Mouse (Mus musculus): Measurements from ENCODE around the gene Gm35315. TPM values are rescaled to one million over a fixed set of nuclear protein-coding genes. Genes with fewer than 3 reads are reported as not detected.
"Not testable (repeated sequence)": the region's sequence is repeated elsewhere in the genome, so short reads cannot be mapped to it uniquely, and the experiment has no call there.

Gene Gm35315
- total and polyA plus RNA-seq, 3 experiments: 2.3 to 3.7 (median 3.3) TPM

DNA sequence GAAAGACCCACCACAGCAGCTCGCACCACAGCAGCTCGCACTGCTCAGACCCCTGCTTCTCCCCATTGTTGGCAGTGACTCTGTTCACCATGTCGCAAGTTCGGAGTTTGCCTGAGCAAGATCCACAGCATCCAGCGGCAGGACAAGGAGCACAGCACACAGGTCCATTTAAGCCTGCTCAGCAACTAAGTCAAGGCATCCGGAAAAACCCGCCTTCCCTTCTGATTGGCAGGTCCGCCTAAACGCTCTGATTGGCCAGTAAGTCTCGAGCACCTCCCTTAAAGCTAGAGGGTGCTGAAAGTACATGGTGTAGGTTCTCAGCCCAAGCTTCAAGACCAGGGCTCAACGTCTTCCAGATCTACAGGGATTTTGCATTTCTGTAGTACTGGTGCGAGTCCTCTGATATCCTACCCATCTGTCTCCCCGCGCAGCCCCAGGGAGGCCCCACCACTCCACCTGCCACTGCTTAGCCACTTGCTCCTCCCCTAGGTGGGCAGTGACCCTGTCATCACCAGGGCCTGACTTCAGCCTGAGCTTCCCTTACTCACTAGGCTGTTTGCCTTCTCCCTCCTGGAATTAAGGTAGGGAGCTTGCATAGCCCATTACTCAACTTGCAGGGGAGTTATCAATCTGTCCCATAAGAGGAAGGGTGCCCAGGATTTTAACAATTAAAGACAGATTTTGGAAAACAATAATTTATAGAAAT is 7.9 kb downstream of the Gm35315 start:
- DNase-seq (ENCODE audit: extremely low read depth): no peak
- Histone ChIP-seq H3K27me3 (replicated peaks) (no peaks in the 10 kb centered on the region), H3K36me3 (replicated peaks in 1 of 2; ENCODE audit: control insufficient read depth in 1 of 2, insufficient read depth in 1 of 2, low read length in 1 of 2) (peaks cover 3 to 14% of the 10 kb centered on the region in 2 experiments), H3K9ac (ENCODE audit: insufficient read depth, low read depth) (no peak overlapping the region), H3K9me3 (replicated peaks; ENCODE audit: low read length) (no peaks in the 10 kb centered on the region), H3K4me1 (ENCODE audit: control insufficient read depth in 1 of 2, insufficient read depth in 2 of 2) (no peaks in the 10 kb centered on the region), H3K79me2 (replicated peaks; ENCODE audit: control insufficient read depth, extremely low read depth, insufficient read depth, poor library complexity, severe bottlenecking) (no peaks in the 10 kb centered on the region), H3K4me3 (replicated peaks in 1 of 3; ENCODE audit: low read depth in 2 of 3, low read length in 2 of 3, poor library complexity in 1 of 3) (no peak overlapping the region), H3K27ac (ENCODE audit: insufficient read depth, low read depth) (no peak overlapping the region), H3K4me2 (ENCODE audit: insufficient read depth, low read depth, poor library complexity, severe bottlenecking) (no peak overlapping the region)
- TF ChIP-seq ZKSCAN1 (IDR thresholded peaks at IDR 0.05; ENCODE audit: borderline replicate concordance, low read depth, low read length) (no peak), GABPA (IDR thresholded peaks at IDR 0.05; ENCODE audit: insufficient replicate concordance, low read depth, low read length) (no peak), EP300 (IDR thresholded peaks at IDR 0.05; ENCODE audit: low read length) (no peak), IRF4 (IDR thresholded peaks at IDR 0.05; ENCODE audit: low read depth, low read length) (no peak)
- in situ Hi-C loops (cut with MboI; ENCODE audit: low pct_ligation_motif_present, low pct_unique_long_range_greater_than_20kb, low sequenced_read_pairs) (no loop called here), dilution Hi-C loops (cut with MboI; ENCODE audit: extremely low pct_ligation_motif_present, extremely low pct_unique_long_range_greater_than_20kb, low sequenced_read_pairs) (no loop called here)

DNA sequence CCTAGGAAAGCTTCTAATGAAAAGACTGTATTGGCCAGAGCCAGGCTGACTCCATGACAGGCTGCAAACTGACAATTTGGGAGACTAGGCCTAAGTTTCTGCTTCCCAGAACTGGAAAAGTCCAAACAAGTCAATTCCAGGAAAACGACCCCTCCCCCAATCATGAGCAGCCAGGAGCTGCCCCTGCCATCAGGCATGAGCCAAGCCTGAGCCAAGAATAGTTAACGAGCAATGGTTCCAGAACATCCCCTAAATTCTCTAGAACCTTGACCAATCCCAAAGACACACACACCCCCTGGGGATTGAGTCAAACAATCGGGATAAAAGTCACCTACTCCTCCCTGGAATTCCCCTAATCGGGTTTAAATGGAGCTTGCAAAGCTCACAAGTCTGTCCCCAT is 11.3 kb downstream of the Gm35315 start:
- peaks cover 14 to 33% of the 10 kb centered on the region in 2 experiments for H3K36me3 ChIP-seq (replicated peaks in 1 of 2; ENCODE audit: control insufficient read depth in 1 of 2, insufficient read depth in 1 of 2, low read length in 1 of 2)
- H3K9me3 ChIP-seq (replicated peaks; ENCODE audit: low read length): peaks cover 14% of the 10 kb centered on the region
- no peak overlapping the region for H3K27ac ChIP-seq (ENCODE audit: insufficient read depth, low read depth)
- dilution Hi-C loops (cut with MboI; ENCODE audit: extremely low pct_ligation_motif_present, extremely low pct_unique_long_range_greater_than_20kb, low sequenced_read_pairs) (no loop called here), in situ Hi-C loops (cut with MboI; ENCODE audit: low pct_ligation_motif_present, low pct_unique_long_range_greater_than_20kb, low sequenced_read_pairs) (no loop called here)
- H3K4me2 ChIP-seq (ENCODE audit: insufficient read depth, low read depth, poor library complexity, severe bottlenecking): no peak overlapping the region
- no peak overlapping the region for H3K4me3 ChIP-seq (replicated peaks in 1 of 3; ENCODE audit: low read depth in 2 of 3, low read length in 2 of 3, poor library complexity in 1 of 3)
- H3K4me1 ChIP-seq (ENCODE audit: control insufficient read depth in 1 of 2, insufficient read depth in 2 of 2): no peaks in the 10 kb centered on the region
- no peak for TF ChIP-seq SMC3 (IDR thresholded peaks at IDR 0.05; ENCODE audit: low read depth, low read length)
- no peak for TF ChIP-seq CTCF (conservative IDR thresholded peaks at IDR 0.05 in 1 of 2, IDR thresholded peaks at IDR 0.05 in 1 of 2; ENCODE audit: low read depth in 2 of 2, low read length in 2 of 2)
- TF ChIP-seq CHD1 (IDR thresholded peaks at IDR 0.05; ENCODE audit: low read depth, low read length): no peak
- TF ChIP-seq EP300 (IDR thresholded peaks at IDR 0.05; ENCODE audit: low read length): no peak
- no peak for TF ChIP-seq PAX5 (IDR thresholded peaks at IDR 0.05; ENCODE audit: low read length)
- no peak for TF ChIP-seq MAFK (IDR thresholded peaks at IDR 0.05; ENCODE audit: insufficient replicate concordance, low read length)
- no peak for TF ChIP-seq NRF1 (IDR thresholded peaks at IDR 0.05; ENCODE audit: low read depth, low read length)
- no peak for TF ChIP-seq NELFE (IDR thresholded peaks at IDR 0.05; ENCODE audit: low read depth, low read length)
- TF ChIP-seq MYC (IDR thresholded peaks at IDR 0.05; ENCODE audit: low read depth, low read length): no peak
- no peak for TF ChIP-seq BHLHE40 (IDR thresholded peaks at IDR 0.05; ENCODE audit: low read depth, low read length)
- no peak for TF ChIP-seq POLR2AphosphoS2 (IDR thresholded peaks at IDR 0.05; ENCODE audit: low read depth, low read length)
- H3K79me2 ChIP-seq (replicated peaks; ENCODE audit: control insufficient read depth, extremely low read depth, insufficient read depth, poor library complexity, severe bottlenecking): no peaks in the 10 kb centered on the region
- no peak for DNase-seq (ENCODE audit: extremely low read depth)
- no peak overlapping the region for H3K9ac ChIP-seq (ENCODE audit: insufficient read depth, low read depth)
- no peaks in the 10 kb centered on the region for H3K27me3 ChIP-seq (replicated peaks)

DNA sequence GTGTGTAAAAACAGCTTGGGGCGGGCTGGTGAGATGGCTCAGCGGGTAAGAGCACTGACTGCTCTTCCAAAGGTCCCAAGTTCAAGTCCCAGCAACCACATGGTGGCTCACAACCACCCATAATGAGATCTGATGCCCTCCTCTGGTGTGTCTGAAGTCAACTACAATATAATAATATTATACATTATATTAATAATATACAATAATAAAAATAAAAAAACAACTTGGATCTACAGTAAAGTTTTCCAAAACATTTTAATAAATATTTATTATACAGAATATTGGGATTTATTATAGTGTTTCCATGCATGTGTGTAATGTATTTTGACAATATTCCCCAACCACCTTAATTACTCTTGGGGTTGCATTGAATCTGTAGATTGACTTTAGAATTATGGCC is 21.8 kb downstream of the Gm35315 start, which contains the start of gene Gm17655:
Gm17655 (minus strand) TSS at position 101 of the 400 bp plus-strand sequence.
- H3K36me3 ChIP-seq (replicated peaks in 1 of 2; ENCODE audit: control insufficient read depth in 1 of 2, insufficient read depth in 1 of 2, low read length in 1 of 2): peaks cover under 1 to 13% of the 10 kb centered on the region in 2 experiments
- H3K9me3 ChIP-seq (replicated peaks; ENCODE audit: low read length): peaks cover 12% of the 10 kb centered on the region
- DNase-seq (ENCODE audit: extremely low read depth); H3K4me1 ChIP-seq (ENCODE audit: control insufficient read depth in 1 of 2, insufficient read depth in 2 of 2); H3K27me3 ChIP-seq (replicated peaks); dilution Hi-C loops (cut with MboI; ENCODE audit: extremely low pct_ligation_motif_present, extremely low pct_unique_long_range_greater_than_20kb, low sequenced_read_pairs); in situ Hi-C loops (cut with MboI; ENCODE audit: low pct_ligation_motif_present, low pct_unique_long_range_greater_than_20kb, low sequenced_read_pairs); H3K79me2 ChIP-seq (replicated peaks; ENCODE audit: control insufficient read depth, extremely low read depth, insufficient read depth, poor library complexity, severe bottlenecking); H3K27ac ChIP-seq (ENCODE audit: insufficient read depth, low read depth); H3K9ac ChIP-seq (ENCODE audit: insufficient read depth, low read depth); H3K4me3 ChIP-seq (replicated peaks in 1 of 3; ENCODE audit: low read depth in 2 of 3, low read length in 2 of 3, poor library complexity in 1 of 3); H3K4me2 ChIP-seq (ENCODE audit: insufficient read depth, low read depth, poor library complexity, severe bottlenecking): not testable (repeated sequence)
